Mouse (Mus musculus) thymus, adult 2 months (tissue): ENCODE data around the gene Rnf31. TPM values are rescaled to one million over a fixed set of nuclear protein-coding genes. Genes with fewer than 3 reads are reported as not detected.

ENCODE experiments used
- DNase-seq: peaks from one replicate; pipeline ENCODE4 v3.0.0; 2021
- H3K27ac ChIP-seq: fragments of 200-500 bp; 2 replicates; pipeline ENCODE4 v1.5.1; 2012; ENCODE audit warnings: low read length, control low read depth; ENCODE audit not compliant: control insufficient read depth, insufficient read depth
- H3K27me3 ChIP-seq: fragments of 200-500 bp; 2 replicates; pipeline ENCODE4 v1.6.1; 2012; ENCODE audit warnings: mild to moderate bottlenecking, low read length, moderate library complexity, mixed read lengths; ENCODE audit not compliant: control insufficient read depth, insufficient read depth
- H3K36me3 ChIP-seq: fragments of 200-500 bp; 2 replicates; pipeline ENCODE4 v1.6.1; 2012; ENCODE audit warnings: mild to moderate bottlenecking, low read length, moderate library complexity; ENCODE audit not compliant: control insufficient read depth, insufficient read depth
- H3K4me1 ChIP-seq: fragments of 200-500 bp; replicated peaks from 2 replicates; pipeline ENCODE4 v1.6.1; 2012; ENCODE audit warnings: low read length; ENCODE audit not compliant: control insufficient read depth, insufficient read depth
- H3K4me3 ChIP-seq: fragments of 200-500 bp; 2 replicates; pipeline ENCODE4 v1.5.1; 2012; ENCODE audit warnings: mild to moderate bottlenecking, low read length, control low read depth, moderate library complexity; ENCODE audit not compliant: control insufficient read depth, insufficient read depth
- CTCF ChIP-seq: fragments of 200-500 bp; IDR thresholded peaks from 2 replicates; pipeline ENCODE4 v1.5.1; 2012; ENCODE audit warnings: mild to moderate bottlenecking, control low read depth, low read length, moderate library complexity, borderline replicate concordance; ENCODE audit not compliant: control insufficient read depth, poor library complexity, insufficient read depth; ENCODE audit errors: extremely low read depth
- POLR2A ChIP-seq: fragments of 200-500 bp; IDR thresholded peaks from 2 replicates; pipeline ENCODE4 v1.6.1; 2012; ENCODE audit warnings: mild to moderate bottlenecking, low read length, control low read depth, moderate library complexity; ENCODE audit not compliant: control insufficient read depth, poor library complexity, insufficient read depth; ENCODE audit errors: extremely low read depth
- WGBS: fragments of 180-500 bp; shearing (Covaris S2); methylation state at CpG from one replicate; pipeline ENCODE4 v1.1.7; 2018; 5-methylcytosine and 5-hydroxymethylcytosine counted together
- polyA plus RNA-seq: library from polyadenylated mRNA; depleted of rRNA; stranded (reverse); fragments of >200 nt; gene quantifications from 2 replicates; pipeline ENCODE4 v1.2.3, GENCODE M21; 2012

The Rnf31 gene
- polyA plus RNA-seq, 1 experiment, result 84.0 TPM

DNA sequence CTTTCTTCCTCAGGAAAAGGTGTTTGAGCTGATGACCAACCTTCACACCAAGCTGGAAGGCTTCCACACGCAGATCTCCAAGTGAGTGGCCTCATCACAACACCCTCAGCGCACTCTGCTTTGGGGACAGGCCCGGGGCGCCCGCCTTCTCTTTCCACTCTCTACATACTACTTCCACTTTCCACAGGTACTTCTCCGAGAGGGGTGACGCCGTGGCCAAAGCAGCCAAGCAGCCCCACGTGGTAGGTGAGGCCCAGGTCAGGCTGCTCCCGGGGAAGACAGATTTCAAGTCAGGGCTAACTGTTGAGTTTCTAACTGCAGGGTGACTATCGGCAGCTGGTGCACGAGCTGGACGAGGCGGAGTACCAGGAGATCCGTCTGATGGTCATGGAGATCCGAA, 10.8 kb upstream of the Rnf31 start:
- TF ChIP-seq POLR2A (no peak), CTCF (no peak)
- peaks cover 28% of the 10 kb centered on the region for H3K4me1 ChIP-seq
- no peak for DNase-seq
- H3K4me3 ChIP-seq, result no peak overlapping the region
- H3K36me3 ChIP-seq, result peaks cover 11% of the 10 kb centered on the region; the same call in 1 of the 2 replicates
- WGBS, result 97% methylated on average over 16 of the region's 16 CpGs
- H3K27me3 ChIP-seq, result no peaks in the 10 kb centered on the region
- no peak overlapping the region for H3K27ac ChIP-seq

DNA sequence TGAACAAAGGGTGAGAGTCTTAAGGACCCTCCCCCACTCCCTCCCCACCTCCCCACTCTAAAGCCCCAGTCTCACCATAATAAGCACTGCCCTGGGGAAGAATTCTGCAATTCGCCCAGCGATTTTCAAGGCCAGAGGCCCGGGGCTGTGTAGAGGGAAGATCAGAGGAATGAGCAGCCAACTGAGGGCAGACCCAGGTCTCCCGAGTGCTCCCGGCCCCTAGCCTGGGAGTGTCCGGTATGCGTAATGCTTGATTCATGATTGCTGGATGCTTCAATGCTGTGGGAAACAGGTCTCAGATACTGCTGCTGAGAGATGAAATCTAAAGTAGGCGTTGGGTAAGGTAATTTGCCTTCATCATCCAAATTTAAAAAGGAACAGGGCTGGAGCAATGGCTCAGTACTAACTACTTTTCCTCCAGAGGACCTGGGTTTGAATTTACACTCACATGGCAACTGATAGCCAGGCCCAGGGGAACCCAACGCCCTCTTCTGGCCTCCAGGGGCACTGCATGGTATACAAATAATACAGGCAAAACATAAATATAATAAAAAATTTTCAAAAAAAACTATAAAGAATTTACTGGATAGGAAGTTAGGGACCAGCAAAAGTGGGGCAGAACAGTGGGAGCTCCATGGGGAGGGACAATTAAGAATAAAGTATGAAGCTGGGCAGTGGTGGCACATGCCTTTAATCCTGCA, 9.4 kb upstream of the Rnf31 start:
- TF ChIP-seq POLR2A, result no peak
- no peak; the same call in 1 of the 2 replicates for TF ChIP-seq CTCF
- Histone ChIP-seq H3K27me3 (no peaks in the 10 kb centered on the region), H3K4me1 (peaks cover 20% of the 10 kb centered on the region), H3K4me3 (no peak overlapping the region), H3K36me3 (peaks cover 15% of the 10 kb centered on the region; the same call in 1 of the 2 replicates), H3K27ac (no peak overlapping the region)
- no peak for DNase-seq
- 88% methylated on average over 9 of the region's 9 CpGs for WGBS

GRCm38 (mm10) chr14:55584303-55584701, 7.2 kb upstream of the Rnf31 start:
- 46% methylated on average over 5 of the region's 5 CpGs for WGBS
- Histone ChIP-seq H3K4me3 (peak overlapping the region; percentile 57), H3K27me3 (no peaks in the 10 kb centered on the region), H3K4me1 (peaks cover 16% of the 10 kb centered on the region), H3K36me3 (peaks cover 16% of the 10 kb centered on the region; the same call in 1 of the 2 replicates), H3K27ac (no peak overlapping the region)
- TF ChIP-seq POLR2A (no peak), CTCF (no peak)
- no peak for DNase-seq

- TF ChIP-seq POLR2A, result no peak
- WGBS, result 10% methylated on average over 43 of the region's 43 CpGs
- Histone ChIP-seq H3K4me1 (peaks cover 17% of the 10 kb centered on the region), H3K36me3 (peaks cover 16% of the 10 kb centered on the region; the same call in 1 of the 2 replicates), H3K27ac (peak within 1 kb of the TSS; percentile 50; the same call in 1 of the 2 replicates), H3K4me3 (peak within 1 kb of the TSS; percentile 57), H3K27me3 (no peaks in the 10 kb centered on the region)
- peak; percentile 43 for DNase-seq
Measured at GRCm38 (mm10) chr14:55584702-55585565, 6.6 kb upstream of the Rnf31 start, which contains the start of gene Emc9. TSS of gene Emc9 (minus strand) at chr14:55585302.

GRCm38 (mm10) chr14:55585566-55585960, 5.9 kb upstream of the Rnf31 start:
- H3K36me3 ChIP-seq, result peaks cover 12% of the 10 kb centered on the region; the same call in 1 of the 2 replicates
- WGBS, result 45% methylated on average over 6 of the region's 6 CpGs
- H3K27ac ChIP-seq, result peak overlapping the region; percentile 50; the same call in 1 of the 2 replicates
- no peak overlapping the region for H3K4me3 ChIP-seq
- no peak for TF ChIP-seq POLR2A
- TF ChIP-seq CTCF, result no peak
- peaks cover 17% of the 10 kb centered on the region for H3K4me1 ChIP-seq
- no peaks in the 10 kb centered on the region for H3K27me3 ChIP-seq
- no peak for DNase-seq

DNA sequence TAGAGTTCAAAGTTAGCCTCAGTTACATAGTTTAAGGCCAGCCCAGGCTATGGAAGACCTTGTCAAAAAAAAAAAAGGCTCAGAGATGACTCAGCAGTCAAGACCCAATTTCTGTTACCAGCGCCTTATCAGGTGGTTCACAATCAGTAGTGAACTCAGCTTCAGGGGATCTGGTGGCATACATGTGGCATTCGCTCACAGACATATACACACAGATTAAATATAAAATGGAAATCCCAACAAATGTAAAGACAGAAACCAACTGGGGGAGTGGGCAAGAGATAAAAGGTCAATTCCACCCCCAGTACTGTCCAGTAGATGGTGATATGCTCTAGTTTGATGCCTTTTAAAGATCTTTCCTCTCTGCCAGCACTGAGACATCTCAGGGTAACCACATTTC, 5.4 kb upstream of the Rnf31 start:
- no peak overlapping the region for H3K4me3 ChIP-seq

More for the DNA sequence above, 5.4 kb upstream of the Rnf31 start:
- Histone ChIP-seq H3K27ac (no peak overlapping the region), H3K36me3 (peaks cover 6% of the 10 kb centered on the region; the same call in 1 of the 2 replicates), H3K4me1 (peaks cover 17% of the 10 kb centered on the region), H3K27me3 (no peaks in the 10 kb centered on the region)
- WGBS, result 97% methylated on average over 2 of the region's 2 CpGs
- no peak for TF ChIP-seq CTCF
- no peak for TF ChIP-seq POLR2A
- no peak for DNase-seq
